Mouse (Mus musculus) lung, adult 2 months (tissue): Measurements from ENCODE around the gene Gna14. TPM values are rescaled to one million over a fixed set of nuclear protein-coding genes. Genes with fewer than 3 reads are reported as not detected.

Experiments
- DNase-seq: peaks from one replicate; pipeline ENCODE4 v3.0.0; 2022
- H3K4me1 ChIP-seq: fragments of 200-500 bp; 2 replicates; pipeline ENCODE4 v1.6.1; 2011; ENCODE audit warnings: low read length; ENCODE audit not compliant: control insufficient read depth, insufficient read depth
- H3K4me3 ChIP-seq: fragments of 200-500 bp; replicated peaks from 2 replicates; pipeline ENCODE3; 2011; ENCODE audit warnings: low read depth, mild to moderate bottlenecking, control low read depth, low read length; ENCODE audit errors: extremely low read depth
- CTCF ChIP-seq: fragments of 200-500 bp; IDR thresholded peaks from 2 replicates; pipeline ENCODE4 v1.5.1; 2011; ENCODE audit warnings: mild to moderate bottlenecking, low read length, control low read depth; ENCODE audit not compliant: insufficient read depth
- POLR2A ChIP-seq: fragments of 200-500 bp; IDR thresholded peaks from 2 replicates; pipeline ENCODE4 v1.6.1; 2011; ENCODE audit warnings: low read depth, mild to moderate bottlenecking, control low read depth, low read length, borderline replicate concordance; ENCODE audit errors: extremely low read depth
- WGBS: fragments of 180-500 bp; shearing (Covaris S2); methylation state at CpG from one replicate; pipeline ENCODE4 v1.1.7; 2018; 5-methylcytosine and 5-hydroxymethylcytosine counted together
- polyA plus RNA-seq: library from polyadenylated mRNA; depleted of rRNA; stranded (reverse); fragments of >200 nt; gene quantifications from 2 replicates; pipeline ENCODE4 v1.2.3, GENCODE M21; 2012

Gna14 gene
- polyA plus RNA-seq, 1 experiment = 16.5 TPM

DNA sequence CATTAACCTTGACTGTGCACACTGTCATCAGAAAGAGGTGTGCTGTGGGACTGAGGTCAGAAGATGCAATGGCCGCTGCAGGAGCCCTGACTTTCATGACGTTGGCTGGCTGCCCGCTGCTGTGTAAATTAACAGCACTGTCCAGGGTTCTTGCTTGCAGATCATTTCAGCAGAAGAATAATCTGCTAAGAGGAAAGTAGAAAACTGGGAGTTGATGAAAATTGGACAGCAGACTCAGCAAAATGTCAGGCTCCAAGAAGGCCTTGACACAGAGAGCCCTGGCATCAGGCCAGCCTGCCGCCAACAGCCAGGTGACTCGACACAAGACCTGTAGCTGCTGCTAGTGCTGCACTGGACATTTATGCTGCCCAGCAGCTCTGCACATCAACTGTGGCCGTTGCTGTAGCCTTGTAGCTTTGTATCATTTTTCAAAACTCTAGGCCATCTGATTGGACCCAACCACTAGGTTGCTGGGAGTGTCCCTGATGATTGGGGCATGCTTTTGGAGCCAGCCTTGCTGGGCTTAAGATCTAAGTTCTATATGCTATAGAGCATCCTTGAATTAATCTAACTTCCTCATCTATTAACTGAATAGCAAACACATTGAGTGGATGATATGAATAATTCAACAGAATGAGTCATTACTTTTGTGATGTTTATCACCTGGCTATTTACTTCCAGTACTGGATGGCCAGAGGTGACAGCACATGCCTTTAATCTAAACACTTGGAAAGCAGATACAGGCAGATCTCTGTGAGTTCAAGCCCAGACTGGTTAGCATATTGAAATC is 12.5 kb downstream of the Gna14 start:
- TF ChIP-seq CTCF (no peak), POLR2A (no peak)
- WGBS = 38% methylated on average over 6 of the region's 6 CpGs
- Histone ChIP-seq H3K4me1 (peaks cover 12% of the 10 kb centered on the region), H3K4me3 (no peak overlapping the region)
- peak; percentile 20 for DNase-seq

DNA sequence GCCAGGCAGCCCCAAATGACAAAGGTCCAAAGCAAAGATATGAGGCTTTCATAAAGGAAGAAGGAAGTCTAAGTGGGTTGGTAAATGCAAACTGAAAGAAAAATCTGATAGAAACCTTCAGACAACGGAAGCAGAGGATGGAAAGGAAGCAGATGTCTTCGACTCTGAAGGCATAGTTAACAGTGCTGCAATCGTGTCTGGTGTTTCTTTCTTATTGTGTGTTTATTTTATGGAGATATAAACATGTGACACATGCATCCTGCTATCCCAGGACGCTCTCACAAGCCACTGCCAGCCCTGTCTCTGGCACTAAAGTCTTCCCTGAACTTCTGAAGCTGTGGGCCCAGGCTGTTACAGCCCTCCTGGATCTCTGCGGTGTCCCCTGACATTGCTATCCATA is 13.2 kb downstream of the Gna14 start:
- WGBS = 27% methylated on average over 5 of the region's 5 CpGs
- TF ChIP-seq CTCF (no peak), POLR2A (peak; percentile 13; the same call in 1 of the 2 replicates)
- Histone ChIP-seq H3K4me1 (peaks cover 12% of the 10 kb centered on the region), H3K4me3 (no peak overlapping the region)
- DNase-seq = peak; percentile 9

DNA sequence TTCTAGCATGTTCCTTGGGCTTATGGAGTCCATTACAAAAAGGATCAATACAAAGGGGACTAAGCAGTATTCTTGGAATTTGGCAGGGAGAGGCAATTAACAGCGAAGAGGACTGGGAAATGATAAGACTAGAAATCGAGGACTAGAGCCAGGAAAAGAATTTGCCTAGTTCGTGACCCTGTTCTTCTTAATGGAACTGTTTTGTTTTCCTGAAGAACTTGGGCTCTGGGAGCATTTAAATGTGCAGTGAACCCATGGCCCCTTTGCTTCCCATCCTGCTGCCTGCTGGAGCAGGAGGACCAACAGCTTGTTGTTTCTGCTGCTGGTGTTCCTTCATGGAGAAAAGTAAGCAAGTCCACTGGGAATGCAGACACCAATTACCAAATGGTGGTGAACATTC is 15.3 kb downstream of the Gna14 start:
- TF ChIP-seq CTCF = no peak
- TF ChIP-seq POLR2A = no peak
- no peak for DNase-seq
- Histone ChIP-seq H3K4me3 (no peak overlapping the region), H3K4me1 (peaks cover 12% of the 10 kb centered on the region)
- 44% methylated on average over 3 of the region's 3 CpGs for WGBS

DNA sequence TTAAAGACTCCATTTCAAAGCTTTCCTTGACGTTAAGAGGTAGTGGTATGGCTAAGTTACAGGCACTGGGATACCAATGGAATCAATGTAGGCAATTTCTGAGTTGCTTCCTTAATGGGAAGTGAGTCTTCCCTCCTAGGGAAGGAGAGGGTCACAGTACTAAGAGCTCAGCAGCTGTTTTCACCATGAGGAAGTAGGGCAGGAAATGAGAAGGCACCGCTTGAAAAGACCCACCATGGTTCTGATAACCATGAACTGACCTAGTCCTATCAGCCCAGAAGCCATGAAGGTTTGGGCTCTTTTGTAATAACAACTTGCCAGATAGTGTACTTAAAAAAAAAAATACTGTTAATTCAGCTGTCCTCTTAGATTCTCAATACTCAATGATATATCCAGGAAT is 20.6 kb downstream of the Gna14 start:
- whole genome bisulfite sequencing = 37% methylated on average over 2 of the region's 2 CpGs
- no peak for TF ChIP-seq POLR2A
- TF ChIP-seq CTCF = no peak
- no peak for DNase-seq

DNA sequence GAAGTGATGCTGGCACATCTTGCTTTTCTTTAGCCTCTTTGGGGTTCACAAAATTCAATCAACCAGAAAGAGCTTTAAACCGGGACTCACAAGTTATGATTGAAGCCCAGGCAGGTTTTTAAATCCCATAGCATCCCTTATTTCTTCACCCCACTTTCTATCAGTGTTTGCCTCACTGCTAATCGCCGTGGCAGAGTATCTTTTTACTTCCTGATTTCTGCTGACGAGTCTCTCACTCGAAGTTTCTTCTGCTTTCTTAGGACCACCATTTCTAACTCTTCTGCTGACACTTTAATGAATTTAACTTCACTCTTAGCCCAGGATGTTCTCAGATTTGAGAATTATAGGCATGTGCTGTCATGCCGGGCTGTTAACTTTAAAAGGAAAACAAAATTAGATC is 21.6 kb downstream of the Gna14 start:
- WGBS = 75% methylated on average over 6 of the region's 6 CpGs
- no peaks in the 10 kb centered on the region; the same call in 1 of the 2 replicates for H3K4me1 ChIP-seq
- TF ChIP-seq POLR2A (no peak), CTCF (no peak)
- no peak for DNase-seq
- no peak overlapping the region for H3K4me3 ChIP-seq

More for the DNA sequence above, 20.6 kb downstream of the Gna14 start:
- no peak overlapping the region for H3K4me3 ChIP-seq
- H3K4me1 ChIP-seq = no peaks in the 10 kb centered on the region

DNA sequence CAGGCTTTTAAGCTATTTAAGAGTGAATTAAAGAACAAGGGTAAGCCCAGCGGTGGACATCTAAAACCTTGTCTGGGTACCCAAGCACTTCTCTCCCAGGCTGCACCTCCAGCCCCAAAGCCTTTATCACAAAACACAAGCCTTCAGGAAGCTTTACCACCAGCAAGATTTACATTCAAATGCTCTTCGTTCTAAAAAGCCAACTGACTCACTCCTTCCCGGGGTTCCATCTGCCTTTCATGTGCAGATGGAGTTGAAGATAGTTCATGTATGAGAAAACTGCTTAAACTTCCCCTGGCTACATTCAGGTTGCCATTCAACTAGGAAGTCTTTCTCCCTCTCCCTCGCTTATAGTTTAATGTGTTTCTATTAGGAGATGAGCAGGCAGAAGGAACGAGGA is 23.8 kb downstream of the Gna14 start:
- 72% methylated on average over 5 of the region's 5 CpGs for WGBS
- peaks cover 3% of the 10 kb centered on the region; the same call in 1 of the 2 replicates for H3K4me1 ChIP-seq
- no peak for DNase-seq
- TF ChIP-seq CTCF (no peak), POLR2A (no peak)
- H3K4me3 ChIP-seq = no peak overlapping the region

DNA sequence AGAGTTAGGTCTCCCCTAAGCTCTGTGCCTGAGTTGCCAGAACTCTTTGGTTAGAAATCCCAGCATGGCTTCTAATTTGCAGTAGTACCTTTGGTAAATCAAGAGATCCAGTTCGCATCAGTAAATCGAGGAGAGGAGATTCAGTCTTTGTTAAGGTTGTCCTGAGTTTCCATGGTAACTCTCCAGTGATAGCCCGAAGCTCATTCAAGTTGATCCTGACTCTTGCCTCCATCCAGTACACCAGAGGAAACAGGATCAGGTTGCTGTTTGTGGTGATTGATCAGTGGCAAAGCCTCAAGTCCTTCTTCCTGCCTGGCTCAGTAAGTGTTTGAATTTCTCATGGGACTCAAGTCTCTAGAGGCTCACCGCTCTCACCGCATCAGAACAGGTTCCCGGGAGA is 24.7 kb downstream of the Gna14 start:
- no peak for DNase-seq
- TF ChIP-seq POLR2A = no peak
- no peak for TF ChIP-seq CTCF
- WGBS = 74% methylated on average over 6 of the region's 6 CpGs

DNA sequence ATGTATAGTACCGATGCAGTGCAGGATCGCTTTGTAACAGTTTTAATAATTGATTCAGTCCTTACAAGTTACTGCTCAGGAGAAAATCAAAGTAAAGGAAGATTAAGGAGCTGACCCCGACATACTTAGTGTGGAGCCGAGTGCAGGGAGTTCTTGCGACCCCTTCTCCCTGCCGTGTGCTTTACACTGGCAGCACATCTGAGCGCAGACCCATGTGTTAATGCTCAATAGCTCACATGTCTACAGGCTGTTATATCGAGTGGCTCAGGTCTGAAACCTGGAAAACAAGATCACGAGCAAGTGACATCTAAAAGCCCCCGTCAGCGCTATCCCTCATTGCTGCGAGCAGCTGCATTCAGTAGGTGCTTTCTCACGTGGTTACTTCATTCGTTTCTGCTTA is 25.3 kb downstream of the Gna14 start:
- Histone ChIP-seq H3K4me1 (peaks cover 9% of the 10 kb centered on the region), H3K4me3 (no peak overlapping the region)
- no peak for TF ChIP-seq POLR2A
- TF ChIP-seq CTCF = no peak
- no peak for DNase-seq
- 89% methylated on average over 14 of the region's 14 CpGs for WGBS

More for the DNA sequence above, 24.7 kb downstream of the Gna14 start:
- H3K4me3 ChIP-seq = no peak overlapping the region
- peaks cover 6% of the 10 kb centered on the region for H3K4me1 ChIP-seq

DNA sequence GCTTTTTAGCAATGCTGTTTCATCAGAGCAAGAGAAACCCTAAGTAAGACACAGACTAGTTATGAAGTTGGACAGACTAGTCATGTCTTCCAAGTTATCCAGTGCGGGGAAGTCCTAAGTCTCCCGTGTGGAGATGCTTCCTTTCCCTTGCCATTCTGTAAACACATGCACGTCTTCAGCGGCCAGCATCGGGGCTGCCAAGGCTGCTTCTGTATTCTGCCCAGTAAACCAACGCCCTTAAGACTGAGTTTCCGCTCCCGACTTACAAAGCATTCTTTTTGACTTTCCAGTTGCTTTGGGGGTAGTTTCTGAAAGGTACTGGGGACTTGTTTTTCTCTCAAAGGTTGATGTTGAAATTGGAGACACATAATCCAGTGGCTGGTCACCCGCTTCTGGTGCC is 26.9 kb downstream of the Gna14 start:
- WGBS = 40% methylated on average over 9 of the region's 9 CpGs
- TF ChIP-seq POLR2A (no peak), CTCF (no peak)
- Histone ChIP-seq H3K4me1 (peaks cover 15% of the 10 kb centered on the region), H3K4me3 (peak overlapping the region; percentile 14)
- peak; percentile 15 for DNase-seq

DNA sequence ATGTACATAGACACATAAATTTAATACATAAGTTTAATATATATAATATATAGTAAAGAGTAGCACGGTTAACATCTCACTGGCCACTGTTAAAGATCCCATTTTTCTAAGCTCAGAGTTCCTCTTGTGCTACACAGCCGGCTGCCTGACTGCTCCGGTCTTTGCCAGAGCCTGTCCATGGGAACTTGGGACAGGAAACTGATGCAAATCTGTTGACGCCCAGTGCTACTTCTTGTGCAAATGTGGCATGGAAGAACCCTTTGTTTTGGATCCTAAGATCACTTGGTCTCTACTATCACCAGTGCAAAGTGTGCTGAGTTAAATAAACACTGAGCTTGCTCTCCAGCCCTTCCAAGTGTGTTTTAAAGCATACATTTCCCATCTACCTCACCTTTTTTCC is 29.2 kb downstream of the Gna14 start:
- Histone ChIP-seq H3K4me3 (no peak overlapping the region), H3K4me1 (peaks cover 16% of the 10 kb centered on the region)
- peak; percentile 19 for DNase-seq
- WGBS = 40% methylated on average over 4 of the region's 4 CpGs
- TF ChIP-seq POLR2A (no peak), CTCF (no peak)
